Mouse (Mus musculus) adrenal gland, adult 18-20 months (tissue): ENCODE results near the gene Cfap74. TPM values are rescaled to one million over a fixed set of nuclear protein-coding genes. Genes with fewer than 3 reads are reported as not detected.

Source experiments
- DNase-seq, 2 experiments: peaks; one replicate each; pipeline ENCODE4 v3.0.0; 2021 to 2022; ENCODE audit warnings: low spot score in 2 of 2
- long read RNA-seq, 2 experiments: library from polyadenylated mRNA; stranded (forward); transcript quantifications; one replicate each; pipeline ENCODE4 v2.0.0; 2021
- total RNA-seq, 2 experiments: library from RNA; stranded (reverse); gene quantifications; 1 replicate in 1 of 2; 2 replicates in 1 of 2; pipeline ENCODE4 v1.2.3; 2021

Cfap74 gene
- total RNA-seq = 1 to 10 TPM in 1 of 2 experiments, under 1 TPM in 1; 0.63 to 1.6 TPM
- long read RNA-seq, experiment 1 = 0 reads
- long read RNA-seq, experiment 2 = 0 reads

- DNase-seq = peak; percentile 56 to 66
Observed at GRCm38 (mm10) chr4:155409058-155409776, at the start of gene Cfap74. TSS of gene Cfap74 (plus strand) at chr4:155409190.

GRCm38 (mm10) chr4:155359560-155360464, 49.2 kb upstream of the Cfap74 start:
- DNase-seq = no peak

GRCm38 (mm10) chr4:155360856-155361255, 48.1 kb upstream of the Cfap74 start:
- DNase-seq = no peak

GRCm38 (mm10) chr4:155361303-155361791, 47.6 kb upstream of the Cfap74 start, which contains the start of gene Prkcz:
TSS of gene Prkcz (minus strand) at chr4:155361361.
- DNase-seq = peak; percentile 59 to 62

- no peak for DNase-seq
Observed at GRCm38 (mm10) chr4:155362443-155362842, 46.5 kb upstream of the Cfap74 start.

- no peak for DNase-seq
Observed at GRCm38 (mm10) chr4:155366784-155367183, 42.2 kb upstream of the Cfap74 start.

GRCm38 (mm10) chr4:155367739-155368138, 41.3 kb upstream of the Cfap74 start:
- DNase-seq = no peak

GRCm38 (mm10) chr4:155368684-155369083, 40.3 kb upstream of the Cfap74 start:
- DNase-seq = peak; percentile 83 to 85

- DNase-seq = no peak
Observed at GRCm38 (mm10) chr4:155370737-155371715, 38.0 kb upstream of the Cfap74 start.

GRCm38 (mm10) chr4:155371797-155372735, 36.9 kb upstream of the Cfap74 start:
- no peak for DNase-seq

GRCm38 (mm10) chr4:155381974-155382373, 27.0 kb upstream of the Cfap74 start:
- no peak for DNase-seq

- DNase-seq = no peak
Observed at GRCm38 (mm10) chr4:155382752-155383151, 26.2 kb upstream of the Cfap74 start.

GRCm38 (mm10) chr4:155383326-155383725, 25.7 kb upstream of the Cfap74 start:
- no peak for DNase-seq

- no peak for DNase-seq
Observed at GRCm38 (mm10) chr4:155387166-155387565, 21.8 kb upstream of the Cfap74 start.

- no peak for DNase-seq
Observed at GRCm38 (mm10) chr4:155395471-155395870, 13.5 kb upstream of the Cfap74 start.

- no peak for DNase-seq
Observed at GRCm38 (mm10) chr4:155396751-155397150, 12.2 kb upstream of the Cfap74 start.

GRCm38 (mm10) chr4:155397511-155398221, 11.3 kb upstream of the Cfap74 start, which contains the start of gene Gabrd:
TSS of gene Gabrd (minus strand) at chr4:155398112.
- peak; percentile 50 to 56 for DNase-seq

GRCm38 (mm10) chr4:155398222-155398540, 10.8 kb upstream of the Cfap74 start:
- no peak for DNase-seq

GRCm38 (mm10) chr4:155401121-155401520, 7.9 kb upstream of the Cfap74 start:
- no peak for DNase-seq
